Mouse (Mus musculus): ENCODE data around the gene Kcp.

The Kcp gene

GRCm38 (mm10) chr6:29507447-29508309 is at the start of gene Kcp:
Kcp (minus strand) TSS chr6:29507952.
- DNase-seq (ENCODE audit: extremely low spot score), result peak; percentile 54

GRCm38 (mm10) chr6:29557112-29557511 is 49.4 kb upstream of the Kcp start:
- DNase-seq (ENCODE audit: extremely low spot score), result no peak

GRCm38 (mm10) chr6:29552526-29552925 is 44.8 kb upstream of the Kcp start:
- DNase-seq (ENCODE audit: extremely low spot score), result no peak

- no peak for DNase-seq (ENCODE audit: extremely low spot score)
Observed at GRCm38 (mm10) chr6:29548086-29548485, 40.3 kb upstream of the Kcp start.

GRCm38 (mm10) chr6:29547582-29547981 is 39.8 kb upstream of the Kcp start:
- DNase-seq (ENCODE audit: extremely low spot score), result no peak

- no peak for DNase-seq (ENCODE audit: extremely low spot score)
Observed at GRCm38 (mm10) chr6:29545611-29546010, 37.9 kb upstream of the Kcp start.

GRCm38 (mm10) chr6:29540956-29541355 is 33.2 kb upstream of the Kcp start:
- DNase-seq (ENCODE audit: extremely low spot score), result no peak

GRCm38 (mm10) chr6:29540223-29540622 is 32.5 kb upstream of the Kcp start:
- no peak for DNase-seq (ENCODE audit: extremely low spot score)

- DNase-seq (ENCODE audit: extremely low spot score), result no peak
Observed at GRCm38 (mm10) chr6:29539502-29539901, 31.8 kb upstream of the Kcp start.

- no peak for DNase-seq (ENCODE audit: extremely low spot score)
Observed at GRCm38 (mm10) chr6:29537221-29537620, 29.5 kb upstream of the Kcp start.

- no peak for DNase-seq (ENCODE audit: extremely low spot score)
Observed at GRCm38 (mm10) chr6:29536651-29537193, 29.0 kb upstream of the Kcp start.

- no peak for DNase-seq (ENCODE audit: extremely low spot score)
Observed at GRCm38 (mm10) chr6:29535316-29535715, 27.6 kb upstream of the Kcp start.

GRCm38 (mm10) chr6:29530050-29530449 is 22.3 kb upstream of the Kcp start:
- no peak for DNase-seq (ENCODE audit: extremely low spot score)

- no peak for DNase-seq (ENCODE audit: extremely low spot score)
Observed at GRCm38 (mm10) chr6:29529444-29529820, 21.7 kb upstream of the Kcp start.

GRCm38 (mm10) chr6:29528561-29529443 is 21.1 kb upstream of the Kcp start:
- DNase-seq (ENCODE audit: extremely low spot score), result no peak

GRCm38 (mm10) chr6:29528165-29528505 is 20.4 kb upstream of the Kcp start:
- DNase-seq (ENCODE audit: extremely low spot score), result no peak

- DNase-seq (ENCODE audit: extremely low spot score), result peak; percentile 28
Observed at GRCm38 (mm10) chr6:29527361-29528164, 19.8 kb upstream of the Kcp start.

GRCm38 (mm10) chr6:29526281-29527251 is 18.8 kb upstream of the Kcp start, which contains the start of gene Irf5:
Irf5 (plus strand) TSS chr6:29526625.
- peak; percentile 55 for DNase-seq (ENCODE audit: extremely low spot score)

- DNase-seq (ENCODE audit: extremely low spot score), result no peak
Observed at GRCm38 (mm10) chr6:29525256-29525655, 17.5 kb upstream of the Kcp start.

- DNase-seq (ENCODE audit: extremely low spot score), result no peak
Observed at GRCm38 (mm10) chr6:29524034-29524489, 16.3 kb upstream of the Kcp start.
